Mouse (Mus musculus): Measurements from ENCODE around the gene Myzap. TPM values are rescaled to one million over a fixed set of nuclear protein-coding genes. Genes with fewer than 3 reads are reported as not detected.
"Not testable (repeated sequence)": the region's sequence is repeated elsewhere in the genome, so short reads cannot be mapped to it uniquely, and the experiment has no call there.

The Myzap gene
- polyA plus RNA-seq, 1 experiment from 2014 or later, result 6.7 TPM

- no peak for ATAC-seq (ENCODE audit: low read depth)
- Histone ChIP-seq H3K4me1 (replicated peaks) (no peaks in the 10 kb centered on the region), H3K4me3 (no peak overlapping the region), H3K9ac (no peak overlapping the region), H3K36me3 (no peaks in the 10 kb centered on the region), H3K27me3 (no peaks in the 10 kb centered on the region), H3K9me3 (no peaks in the 10 kb centered on the region), H3K27ac (replicated peaks) (no peak overlapping the region), H3K4me2 (no peak overlapping the region)
- 87% methylated on average over 4 of the region's 4 CpGs for WGBS
These were observed 29.8 kb upstream of the Myzap start for GRCm38 (mm10) chr9:71621968-71622367.

- H3K4me3 ChIP-seq; H3K27ac ChIP-seq (replicated peaks); H3K4me2 ChIP-seq; ATAC-seq (ENCODE audit: low read depth); H3K9me3 ChIP-seq; H3K4me1 ChIP-seq (replicated peaks); H3K9ac ChIP-seq; H3K27me3 ChIP-seq; H3K36me3 ChIP-seq: not testable (repeated sequence)
- WGBS, result 90% methylated on average over 5 of the region's 5 CpGs
These were observed 28.0 kb upstream of the Myzap start for GRCm38 (mm10) chr9:71620116-71620515.

GRCm38 (mm10) chr9:71617363-71617762, 25.2 kb upstream of the Myzap start:
- no peak overlapping the region for H3K9ac ChIP-seq
- no peak overlapping the region for H3K27ac ChIP-seq (replicated peaks)
- WGBS, result 55% methylated on average over 8 of the region's 8 CpGs
- no peak overlapping the region for H3K4me2 ChIP-seq
- ATAC-seq (ENCODE audit: low read depth), result no peak
- H3K9me3 ChIP-seq, result no peaks in the 10 kb centered on the region
- no peak overlapping the region for H3K4me3 ChIP-seq
- H3K36me3 ChIP-seq, result no peaks in the 10 kb centered on the region
- no peaks in the 10 kb centered on the region for H3K4me1 ChIP-seq (replicated peaks)
- no peaks in the 10 kb centered on the region for H3K27me3 ChIP-seq

GRCm38 (mm10) chr9:71616185-71616584, 24.0 kb upstream of the Myzap start:
- no peak overlapping the region for H3K9ac ChIP-seq
- H3K27ac ChIP-seq (replicated peaks), result no peak overlapping the region
- H3K4me3 ChIP-seq, result no peak overlapping the region
- H3K27me3 ChIP-seq, result no peaks in the 10 kb centered on the region
- no peaks in the 10 kb centered on the region for H3K4me1 ChIP-seq (replicated peaks)
- no peaks in the 10 kb centered on the region for H3K36me3 ChIP-seq
- no peak overlapping the region for H3K4me2 ChIP-seq
- H3K9me3 ChIP-seq, result no peaks in the 10 kb centered on the region
- 0 out of 2 replicates have a peak, but pooled peaks have one; percentile 8 for ATAC-seq (ENCODE audit: low read depth)
- 11% methylated on average over 3 of the region's 3 CpGs for WGBS

GRCm38 (mm10) chr9:71614643-71615042, 22.5 kb upstream of the Myzap start:
- no peak for ATAC-seq (ENCODE audit: low read depth)
- 27% methylated on average over 2 of the region's 2 CpGs for WGBS

GRCm38 (mm10) chr9:71612981-71613380, 20.8 kb upstream of the Myzap start:
- H3K27me3 ChIP-seq, result no peaks in the 10 kb centered on the region

More at GRCm38 (mm10) chr9:71614643-71615042, 22.5 kb upstream of the Myzap start:
- Histone ChIP-seq H3K9ac (no peak overlapping the region), H3K4me2 (no peak overlapping the region), H3K27me3 (no peaks in the 10 kb centered on the region), H3K4me3 (no peak overlapping the region), H3K36me3 (no peaks in the 10 kb centered on the region), H3K4me1 (replicated peaks) (peaks cover 4% of the 10 kb centered on the region), H3K9me3 (no peaks in the 10 kb centered on the region), H3K27ac (replicated peaks) (no peak overlapping the region)

GRCm38 (mm10) chr9:71611876-71612275, 19.7 kb upstream of the Myzap start:
- H3K36me3 ChIP-seq, result no peaks in the 10 kb centered on the region
- WGBS, result 75% methylated on average over 4 of the region's 4 CpGs
- ATAC-seq (ENCODE audit: low read depth), result no peak
- H3K27ac ChIP-seq (replicated peaks), result no peak overlapping the region
- no peaks in the 10 kb centered on the region for H3K9me3 ChIP-seq
- H3K4me3 ChIP-seq, result no peak overlapping the region
- H3K4me2 ChIP-seq, result no peak overlapping the region
- H3K27me3 ChIP-seq, result no peaks in the 10 kb centered on the region
- peaks cover 13% of the 10 kb centered on the region for H3K4me1 ChIP-seq (replicated peaks)
- H3K9ac ChIP-seq, result no peak overlapping the region

More at GRCm38 (mm10) chr9:71612981-71613380, 20.8 kb upstream of the Myzap start:
- Histone ChIP-seq H3K9me3 (no peaks in the 10 kb centered on the region), H3K4me1 (replicated peaks) (peaks cover 13% of the 10 kb centered on the region), H3K9ac (no peak overlapping the region), H3K4me2 (no peak overlapping the region), H3K4me3 (no peak overlapping the region), H3K27ac (replicated peaks) (no peak overlapping the region), H3K36me3 (no peaks in the 10 kb centered on the region)
- WGBS, result 94% methylated on average over 6 of the region's 6 CpGs
- ATAC-seq (ENCODE audit: low read depth), result no peak

- no peak overlapping the region for H3K4me3 ChIP-seq
- no peak overlapping the region for H3K9ac ChIP-seq
- WGBS, result 75% methylated on average over 6 of the region's 6 CpGs
- H3K9me3 ChIP-seq, result no peaks in the 10 kb centered on the region
- no peak for ATAC-seq (ENCODE audit: low read depth)
- H3K4me2 ChIP-seq, result no peak overlapping the region
- H3K27ac ChIP-seq (replicated peaks), result no peak overlapping the region
- H3K27me3 ChIP-seq, result no peaks in the 10 kb centered on the region
- H3K36me3 ChIP-seq, result no peaks in the 10 kb centered on the region
- H3K4me1 ChIP-seq (replicated peaks), result peaks cover 13% of the 10 kb centered on the region
These were observed 16.9 kb upstream of the Myzap start for GRCm38 (mm10) chr9:71609010-71609409.

GRCm38 (mm10) chr9:71606296-71607057, 14.3 kb upstream of the Myzap start:
- ATAC-seq (ENCODE audit: low read depth), result no peak
- Histone ChIP-seq H3K36me3 (no peaks in the 10 kb centered on the region), H3K4me3 (no peak overlapping the region), H3K9me3 (no peaks in the 10 kb centered on the region), H3K27me3 (no peaks in the 10 kb centered on the region), H3K9ac (no peak overlapping the region), H3K27ac (replicated peaks) (peak overlapping the region; percentile 28; the same call in 1 of the 2 replicates), H3K4me1 (replicated peaks) (peaks cover 13% of the 10 kb centered on the region), H3K4me2 (no peak overlapping the region)
- 76% methylated on average over 13 of the region's 13 CpGs for WGBS

- WGBS, result 48% methylated on average over 6 of the region's 6 CpGs
- H3K9ac ChIP-seq, result no peak overlapping the region
These were observed 12.9 kb upstream of the Myzap start for GRCm38 (mm10) chr9:71604914-71605635.

GRCm38 (mm10) chr9:71599861-71600260, 7.7 kb upstream of the Myzap start:
- Histone ChIP-seq H3K27ac (replicated peaks) (no peak overlapping the region), H3K36me3 (no peaks in the 10 kb centered on the region), H3K27me3 (no peaks in the 10 kb centered on the region), H3K4me3 (no peak overlapping the region), H3K9ac (no peak overlapping the region), H3K4me1 (replicated peaks) (no peaks in the 10 kb centered on the region), H3K9me3 (no peaks in the 10 kb centered on the region), H3K4me2 (no peak overlapping the region)
- WGBS, result 79% methylated on average over 7 of the region's 7 CpGs
- ATAC-seq (ENCODE audit: low read depth), result no peak

More at GRCm38 (mm10) chr9:71604914-71605635, 12.9 kb upstream of the Myzap start:
- Histone ChIP-seq H3K27ac (replicated peaks) (no peak overlapping the region), H3K4me2 (no peak overlapping the region), H3K4me3 (no peak overlapping the region), H3K27me3 (no peaks in the 10 kb centered on the region), H3K36me3 (no peaks in the 10 kb centered on the region), H3K9me3 (no peaks in the 10 kb centered on the region), H3K4me1 (replicated peaks) (peaks cover 13% of the 10 kb centered on the region)
- ATAC-seq (ENCODE audit: low read depth), result no peak

- no peaks in the 10 kb centered on the region for H3K36me3 ChIP-seq
- H3K4me1 ChIP-seq (replicated peaks), result peaks cover 7% of the 10 kb centered on the region
- no peak overlapping the region for H3K4me2 ChIP-seq
- no peak for ATAC-seq (ENCODE audit: low read depth)
- 62% methylated on average over 6 of the region's 6 CpGs for WGBS
- no peak overlapping the region for H3K27ac ChIP-seq (replicated peaks)
- H3K9ac ChIP-seq, result no peak overlapping the region
- H3K4me3 ChIP-seq, result no peak overlapping the region
- no peaks in the 10 kb centered on the region for H3K9me3 ChIP-seq
- H3K27me3 ChIP-seq, result peaks cover 11% of the 10 kb centered on the region
These were observed 4.7 kb upstream of the Myzap start for GRCm38 (mm10) chr9:71596888-71597287.

Measured in neural tube, embryonic 13.5 days (tissue).